Mouse (Mus musculus) embryonic fibroblast, embryonic 13.5 days (primary cell): ENCODE results near the gene Mepce. TPM values are rescaled to one million over a fixed set of nuclear protein-coding genes. Genes with fewer than 3 reads are reported as not detected.

ENCODE experiments used
- H3K27ac ChIP-seq: 2 replicates; pipeline ENCODE4 v1.5.1; 2012; ENCODE audit warnings: low read length, control low read depth, inconsistent platforms; ENCODE audit not compliant: insufficient read depth
- H3K4me1 ChIP-seq: 2 replicates; pipeline ENCODE4 v1.6.1; 2011; ENCODE audit warnings: low read length; ENCODE audit not compliant: control insufficient read depth, insufficient read depth
- H3K4me3 ChIP-seq: 2 replicates; pipeline ENCODE4 v1.5.1; 2011; ENCODE audit warnings: mild to moderate bottlenecking, control low read depth, low read length; ENCODE audit not compliant: insufficient read depth
- CTCF ChIP-seq: IDR thresholded peaks from 2 replicates; pipeline ENCODE4 v1.5.1; 2011; ENCODE audit warnings: mild to moderate bottlenecking, control low read depth, low read length, moderate library complexity, borderline replicate concordance; ENCODE audit not compliant: insufficient read depth
- POLR2A ChIP-seq: IDR thresholded peaks from 2 replicates; pipeline ENCODE4 v1.6.1; 2011; ENCODE audit warnings: low read depth, mild to moderate bottlenecking, control low read depth, low read length, moderate library complexity
- polyA plus RNA-seq: library from polyadenylated mRNA; stranded (reverse); fragments of >200 nt; gene quantifications from 2 replicates; pipeline ENCODE4 v1.2.4, GENCODE M21; 2011; ENCODE audit warnings: low read depth; ENCODE audit not compliant: missing spikeins, insufficient read length

Gene Mepce
- polyA plus RNA-seq, 1 experiment = 34.8 TPM

DNA sequence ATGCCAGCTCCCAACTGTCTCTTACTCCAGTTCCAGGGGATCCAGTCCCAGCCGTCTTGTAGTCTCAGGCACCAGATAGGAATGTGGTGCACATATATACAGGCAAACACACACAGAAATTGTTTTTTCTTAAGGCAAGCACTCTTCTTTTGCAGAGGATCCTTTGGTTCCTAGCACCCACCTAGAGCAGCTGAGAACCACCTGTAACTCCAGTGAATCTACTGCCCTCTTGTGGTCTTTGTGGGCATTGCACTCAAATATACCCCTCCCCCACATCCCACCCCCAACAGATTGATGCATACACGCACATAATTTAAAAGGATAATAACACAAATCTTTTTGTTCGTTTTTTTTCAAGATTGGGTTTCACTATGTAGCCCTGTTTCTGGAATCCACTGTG, 21.2 kb downstream of the Mepce start:
- no peak overlapping the region for H3K27ac ChIP-seq
- no peak overlapping the region for H3K4me3 ChIP-seq
- no peak for TF ChIP-seq CTCF
- TF ChIP-seq POLR2A = no peak
- H3K4me1 ChIP-seq = no peaks in the 10 kb centered on the region

DNA sequence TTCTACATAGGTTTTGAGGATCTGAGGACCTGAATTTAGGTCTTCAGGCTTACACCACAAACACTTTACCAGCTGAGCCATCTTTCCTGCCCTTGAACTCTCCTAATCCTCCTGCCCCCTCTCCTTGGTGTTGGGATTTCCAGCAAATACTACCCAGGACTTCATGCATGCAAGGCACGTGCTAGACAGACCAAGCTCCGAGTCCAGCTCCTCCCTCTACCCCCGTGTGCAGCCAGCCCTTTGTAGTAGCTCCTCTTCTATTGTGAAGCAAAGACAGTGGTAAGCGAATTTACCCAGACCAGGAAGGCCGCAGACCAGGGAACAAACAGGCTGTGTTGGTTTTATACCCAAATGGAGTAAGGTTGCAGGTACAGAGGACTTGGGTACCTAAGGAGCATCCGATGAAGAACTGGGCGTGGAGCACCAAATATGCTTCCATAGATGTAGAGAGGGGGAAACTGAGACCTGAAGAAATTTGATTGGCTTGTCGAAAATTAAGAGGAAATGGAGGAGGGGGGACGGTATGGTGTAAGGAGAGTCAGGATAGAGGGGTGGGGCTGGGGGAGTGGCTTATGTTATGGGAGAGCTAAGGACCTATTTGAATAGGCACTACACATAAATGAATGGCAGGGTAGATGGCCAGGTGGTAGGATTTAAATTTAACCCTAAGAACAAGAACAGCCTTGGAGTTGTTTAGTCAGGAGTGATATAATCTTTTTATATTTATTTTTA, 22.7 kb downstream of the Mepce start:
- H3K4me1 ChIP-seq = no peaks in the 10 kb centered on the region
- no peak overlapping the region for H3K4me3 ChIP-seq
- H3K27ac ChIP-seq = no peak overlapping the region
- TF ChIP-seq CTCF = no peak
- TF ChIP-seq POLR2A = no peak

DNA sequence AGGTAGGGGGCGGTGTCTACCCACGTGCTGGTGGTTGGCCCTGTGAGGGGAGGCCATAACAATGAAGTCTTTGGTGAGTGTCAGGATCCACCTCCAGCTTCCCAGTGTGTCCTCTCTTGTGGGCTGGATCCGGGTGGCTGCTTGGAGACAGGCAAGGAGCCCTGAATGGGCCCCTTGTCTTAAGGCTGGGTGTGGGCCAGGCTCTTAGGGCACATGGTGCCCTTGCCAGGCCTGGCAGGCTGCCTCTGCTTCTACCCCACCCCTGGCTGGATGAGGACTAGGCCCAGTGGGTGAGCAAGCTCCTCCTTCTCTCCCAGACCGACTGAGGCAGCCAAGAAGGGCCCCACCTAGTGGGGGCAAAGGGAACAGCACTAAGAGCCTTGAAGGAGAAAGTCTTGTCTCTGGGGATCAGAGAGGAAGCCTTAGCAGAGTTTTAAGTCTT, 27.5 kb downstream of the Mepce start:
- H3K4me3 ChIP-seq = no peak overlapping the region
- no peak for TF ChIP-seq POLR2A
- peak; percentile 46; the same call in 1 of the 2 replicates for TF ChIP-seq CTCF
- no peak overlapping the region for H3K27ac ChIP-seq
- no peaks in the 10 kb centered on the region for H3K4me1 ChIP-seq

DNA sequence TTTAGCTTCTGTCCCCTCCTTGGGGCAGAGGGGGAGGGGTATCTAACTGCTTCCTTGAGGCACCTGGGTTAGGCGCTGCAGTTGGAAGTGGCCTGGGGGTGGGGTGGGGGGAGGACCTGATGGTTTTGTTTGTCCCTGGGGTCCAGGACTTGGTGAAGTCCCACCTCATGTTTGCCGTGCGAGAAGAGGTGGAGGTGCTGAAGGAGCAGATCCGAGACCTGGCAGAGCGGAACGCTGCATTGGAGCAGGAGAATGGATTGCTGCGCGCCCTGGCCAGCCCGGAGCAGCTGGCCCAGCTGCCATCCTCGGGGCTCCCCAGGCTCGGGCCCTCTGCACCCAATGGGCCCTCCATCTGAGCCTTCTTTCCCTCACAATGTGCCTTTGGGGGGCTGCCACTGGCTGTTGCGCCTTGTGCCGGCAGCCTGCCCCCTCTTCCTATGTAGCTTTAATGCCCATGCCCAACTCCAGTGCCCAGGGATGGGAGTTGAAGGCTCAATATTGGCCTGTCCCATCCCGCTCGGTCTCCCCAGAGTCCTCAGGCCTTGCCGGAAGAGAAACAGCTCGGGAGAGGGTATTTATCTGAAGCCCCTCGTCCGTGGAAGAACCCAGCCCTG, 28.4 kb downstream of the Mepce start:
- Histone ChIP-seq H3K27ac (no peak overlapping the region), H3K4me3 (no peak overlapping the region), H3K4me1 (no peaks in the 10 kb centered on the region)
- TF ChIP-seq POLR2A = no peak
- TF ChIP-seq CTCF = no peak

DNA sequence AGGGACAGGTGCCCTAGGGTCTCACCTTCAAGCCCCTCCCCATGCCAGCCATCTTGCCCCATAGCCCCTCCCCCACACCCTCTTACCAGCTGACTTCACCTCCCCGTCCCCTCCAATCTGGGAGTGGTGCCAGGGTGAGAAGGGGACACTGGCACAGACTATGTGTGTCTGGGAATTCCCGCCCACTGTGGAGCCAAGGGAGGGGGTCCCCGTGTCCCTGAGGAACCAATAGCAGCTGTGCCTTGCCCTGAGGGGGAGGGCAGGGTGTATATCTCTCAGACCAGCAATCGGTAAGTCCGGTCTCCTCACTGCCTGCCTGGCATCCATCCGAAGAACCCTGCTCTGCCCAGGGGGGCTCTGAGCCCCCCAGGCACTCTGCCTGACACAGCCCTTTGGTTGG, 29.6 kb downstream of the Mepce start:
- no peak overlapping the region for H3K4me3 ChIP-seq
- H3K27ac ChIP-seq = no peak overlapping the region
- no peak for TF ChIP-seq CTCF
- TF ChIP-seq POLR2A = no peak
- no peaks in the 10 kb centered on the region for H3K4me1 ChIP-seq

DNA sequence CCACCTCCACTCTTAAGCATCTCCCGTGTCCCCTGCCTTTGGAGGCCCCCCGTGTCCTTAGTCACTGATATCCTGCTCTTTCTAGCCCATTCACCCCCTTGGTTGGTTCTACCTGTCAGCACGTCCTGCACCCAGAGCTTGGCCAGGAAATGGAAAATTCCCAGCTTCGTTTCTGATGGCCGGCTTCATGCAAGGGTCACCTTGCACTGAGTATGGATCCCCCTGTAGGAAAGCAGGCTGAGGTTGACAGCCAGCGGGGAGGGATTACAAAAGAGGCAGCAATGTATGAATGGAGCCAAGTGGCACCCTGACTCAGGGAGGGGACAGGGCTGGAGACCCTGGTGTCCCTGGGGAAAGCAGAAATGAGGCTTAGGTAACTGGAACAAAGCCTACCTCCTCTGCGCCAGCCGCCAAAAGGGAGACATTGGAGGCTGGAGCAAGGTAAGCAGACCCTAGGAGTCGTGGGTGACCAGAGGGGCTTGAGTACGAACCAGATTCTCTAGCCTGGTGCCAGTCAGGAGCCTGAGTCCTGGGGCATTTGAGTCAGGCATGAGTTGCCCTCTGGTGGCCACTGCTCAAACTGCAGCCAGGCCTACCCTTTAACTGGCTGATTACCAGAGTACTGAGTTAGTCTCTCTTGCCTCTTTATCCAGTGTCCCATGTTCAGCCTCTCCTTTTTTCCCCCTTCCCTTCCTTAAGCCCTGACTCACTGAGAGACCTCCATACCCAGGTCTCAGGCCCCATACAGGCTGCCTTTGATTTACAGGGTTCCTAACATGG, 30.4 kb downstream of the Mepce start:
- TF ChIP-seq CTCF (peak; percentile 80), POLR2A (no peak)
- no peaks in the 10 kb centered on the region for H3K4me1 ChIP-seq
- no peak overlapping the region for H3K27ac ChIP-seq
- H3K4me3 ChIP-seq = no peak overlapping the region

DNA sequence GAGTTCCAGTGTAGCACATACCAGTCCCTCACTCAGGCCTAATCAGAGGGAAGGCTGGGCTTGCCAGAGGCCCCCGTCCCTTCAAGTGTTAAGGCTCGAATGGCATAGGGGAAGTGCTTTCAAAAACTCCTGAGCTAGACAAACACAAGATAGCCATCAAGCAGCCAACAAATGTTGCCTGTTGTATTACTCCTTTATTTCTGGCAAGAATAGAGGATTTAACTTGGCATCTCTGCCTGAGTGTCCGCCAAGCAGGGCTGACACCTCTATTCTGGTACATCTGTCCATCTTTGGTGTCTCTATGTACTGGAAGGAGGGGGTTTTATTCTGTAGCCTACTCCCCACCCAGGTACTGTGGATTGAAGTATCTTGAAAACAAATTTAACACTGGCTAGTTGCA, 31.3 kb downstream of the Mepce start:
- H3K27ac ChIP-seq = no peak overlapping the region
- no peak overlapping the region for H3K4me3 ChIP-seq
- TF ChIP-seq CTCF (no peak), POLR2A (no peak)
- no peaks in the 10 kb centered on the region for H3K4me1 ChIP-seq

DNA sequence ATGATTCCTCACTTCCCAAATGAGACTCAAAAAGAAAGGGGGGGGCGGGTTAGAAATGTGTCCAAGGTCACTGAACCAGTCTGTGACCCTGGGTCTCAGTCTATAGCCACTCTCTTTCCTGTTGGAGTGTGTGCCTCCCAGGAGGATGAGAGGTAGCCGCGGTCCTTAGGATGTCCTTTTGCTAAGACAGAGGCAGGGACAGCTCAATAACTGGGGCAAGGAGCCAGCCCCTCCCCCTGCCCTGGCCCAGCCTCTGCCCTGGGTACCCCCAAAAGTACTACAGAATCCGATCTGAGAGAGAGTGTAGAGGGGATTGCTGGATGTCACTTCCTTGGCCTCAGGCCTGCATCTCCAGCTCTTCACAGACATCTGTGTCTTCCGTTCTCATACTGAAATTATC, 32.0 kb downstream of the Mepce start:
- no peaks in the 10 kb centered on the region for H3K4me1 ChIP-seq
- no peak overlapping the region for H3K4me3 ChIP-seq
- no peak overlapping the region for H3K27ac ChIP-seq
- TF ChIP-seq CTCF (no peak), POLR2A (no peak)

DNA sequence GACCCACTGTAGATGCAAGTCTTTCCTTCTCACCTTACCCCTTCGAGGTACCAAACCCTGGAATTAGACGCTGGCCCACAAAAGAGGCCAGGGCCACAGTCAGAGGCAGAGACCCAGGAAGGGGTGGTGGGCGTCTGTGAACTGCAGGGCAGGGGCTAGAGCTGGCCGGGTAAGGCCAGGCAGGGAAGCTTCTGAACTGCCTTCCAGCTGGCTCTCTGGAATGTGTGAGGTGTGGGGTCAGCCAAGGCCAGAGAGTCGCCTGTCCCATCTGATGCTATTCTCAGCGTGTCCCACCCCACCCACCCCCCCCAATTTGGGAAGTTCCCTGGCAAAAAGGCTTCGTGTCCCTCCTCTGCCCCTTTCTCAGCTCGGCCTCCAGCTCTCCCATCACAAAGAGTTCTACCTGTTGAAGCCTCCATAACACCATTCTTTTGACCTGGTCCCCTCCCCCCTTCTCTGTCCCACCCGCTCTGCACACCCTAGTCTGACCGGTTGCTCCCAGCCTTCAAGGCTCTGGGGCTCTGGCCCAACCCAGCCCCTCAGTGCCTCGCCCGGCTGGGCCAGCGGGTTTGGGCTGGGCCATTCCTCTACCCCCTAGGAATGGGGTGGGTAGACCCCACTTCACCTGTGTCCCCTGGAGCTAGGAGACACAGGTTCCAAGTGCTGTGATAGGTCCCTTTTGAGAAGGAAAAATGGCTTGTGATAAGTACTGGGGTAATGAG, 34.2 kb downstream of the Mepce start:
- H3K4me1 ChIP-seq = no peaks in the 10 kb centered on the region
- H3K4me3 ChIP-seq = no peak overlapping the region
- no peak for TF ChIP-seq POLR2A
- no peak for TF ChIP-seq CTCF
- H3K27ac ChIP-seq = no peak overlapping the region
